Mouse (Mus musculus): ENCODE results near the gene P2rx1. TPM values are rescaled to one million over a fixed set of nuclear protein-coding genes. Genes with fewer than 3 reads are reported as not detected.

P2rx1 gene
- polyA plus RNA-seq (2014; fragmentation: Illumina TruSeq; extraction: RNeasy Lipid Tissue Mini Kit (QIAGEN cat#74804); ENCODE audit: low read depth, low replicate concordance) = 1.1 TPM

GRCm38 (mm10) chr11:72998771-72999170 is at the start of gene P2rx1:
Gene P2rx1, plus strand, starts transcription at chr11:72999103.

DNA sequence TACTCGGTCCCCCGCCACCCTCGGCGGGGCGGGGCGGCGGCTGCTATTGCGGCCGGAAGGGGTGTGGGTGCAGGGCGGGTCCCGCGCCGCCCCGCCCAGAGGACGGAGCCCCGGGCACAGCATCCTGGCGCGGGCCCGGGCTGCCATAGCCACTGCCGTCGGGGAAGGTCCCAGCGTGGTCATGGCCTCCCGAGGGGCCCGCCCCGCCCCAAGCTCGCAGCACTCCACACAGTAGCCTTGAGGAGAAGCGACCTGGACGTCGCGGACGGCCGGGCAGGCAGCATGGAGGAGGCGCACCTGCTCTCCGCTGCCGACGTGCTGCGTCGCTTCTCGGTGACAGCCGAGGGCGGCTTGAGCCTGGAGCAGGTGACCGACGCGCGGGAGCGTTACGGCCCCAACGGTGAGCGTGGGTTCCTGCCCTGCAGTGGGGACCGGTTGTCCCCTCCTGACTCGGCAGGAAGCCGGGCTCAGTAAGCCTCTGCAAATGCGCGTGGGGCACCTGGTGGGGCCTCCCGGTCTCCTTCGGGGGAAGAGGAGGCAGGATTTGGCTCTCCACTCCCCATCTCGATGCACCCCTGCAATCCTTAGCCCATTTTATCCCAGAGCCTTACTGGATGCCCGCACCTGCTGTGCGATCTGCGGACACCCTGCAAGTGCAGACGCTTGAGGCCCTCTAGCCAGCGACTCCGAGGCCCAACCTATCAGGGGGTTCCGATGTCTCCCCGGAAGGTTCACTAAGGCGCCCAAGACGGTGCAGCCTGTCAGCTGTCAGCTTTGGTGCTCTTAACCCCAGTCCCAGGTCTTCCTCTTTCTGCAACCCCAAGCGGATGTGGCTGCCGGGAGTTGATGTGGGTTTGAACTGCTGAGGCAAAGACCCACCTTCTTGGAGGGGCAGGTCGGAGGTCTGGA is 37.6 kb upstream of the P2rx1 start, which contains the start of gene Atp2a3:
Gene Atp2a3 (plus strand): TSS at position 98 of the 909 bp plus-strand sequence.

GRCm38 (mm10) chr11:73018471-73019146 is 19.7 kb downstream of the P2rx1 start, which contains the start of gene Camkk1:
Gene Camkk1, plus strand, starts transcription at chr11:73019008.

DNA sequence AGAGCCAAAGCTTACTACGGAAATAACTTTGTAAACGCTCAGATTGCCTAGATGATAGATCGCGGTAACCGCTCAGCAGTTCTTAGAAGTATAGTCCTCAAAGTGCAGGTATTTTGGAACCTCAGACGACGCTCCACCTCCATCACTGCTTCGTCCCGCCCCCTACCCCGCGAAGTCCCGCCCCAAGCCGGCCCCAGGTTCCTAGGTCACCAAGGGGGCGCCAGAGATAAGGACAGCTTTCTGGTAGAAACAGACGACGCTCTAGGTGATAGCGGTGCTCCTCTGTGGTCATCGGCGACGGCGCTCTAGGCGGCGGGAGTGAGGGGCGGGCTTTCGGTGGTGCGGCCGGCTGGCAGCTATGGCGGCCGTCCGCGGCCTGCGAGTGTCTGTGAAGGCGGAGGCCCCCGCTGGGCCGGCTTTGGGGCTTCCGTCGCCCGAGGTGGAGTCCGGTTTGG is 48.7 kb downstream of the P2rx1 start, which contains the start of gene Ncbp3:
Gene Ncbp3 (plus strand): TSS at position 242 of the 455 bp plus-strand sequence.

Other genes starting within 250 kb of the P2rx1 start
- gene Cyb5d2, start 203.0 kb upstream of the P2rx1 start, polyA plus RNA-seq (2014; fragmentation: Illumina TruSeq; extraction: RNeasy Lipid Tissue Mini Kit (QIAGEN cat#74804); ENCODE audit: low read depth, low replicate concordance) = 16.9 TPM
- 11.2 TPM for gene Zzef1, start 202.9 kb upstream of the P2rx1 start, polyA plus RNA-seq (2014; fragmentation: Illumina TruSeq; extraction: RNeasy Lipid Tissue Mini Kit (QIAGEN cat#74804); ENCODE audit: low read depth, low replicate concordance)
- gene Atp2a3, start 37.9 kb upstream of the P2rx1 start, polyA plus RNA-seq (2014; fragmentation: Illumina TruSeq; extraction: RNeasy Lipid Tissue Mini Kit (QIAGEN cat#74804); ENCODE audit: low read depth, low replicate concordance) = 5.0 TPM
- gene Camkk1, start 19.9 kb downstream of the P2rx1 start, polyA plus RNA-seq (2014; fragmentation: Illumina TruSeq; extraction: RNeasy Lipid Tissue Mini Kit (QIAGEN cat#74804); ENCODE audit: low read depth, low replicate concordance) = 0.16 TPM
- 6.7 TPM for gene Ncbp3, start 48.7 kb downstream of the P2rx1 start, polyA plus RNA-seq (2014; fragmentation: Illumina TruSeq; extraction: RNeasy Lipid Tissue Mini Kit (QIAGEN cat#74804); ENCODE audit: low read depth, low replicate concordance)
- 0.40 TPM for gene Itgae, start 91.5 kb downstream of the P2rx1 start, polyA plus RNA-seq (2014; fragmentation: Illumina TruSeq; extraction: RNeasy Lipid Tissue Mini Kit (QIAGEN cat#74804); ENCODE audit: low read depth, low replicate concordance)
- 3.6 TPM for gene Haspin, start 139.2 kb downstream of the P2rx1 start, polyA plus RNA-seq (2014; fragmentation: Illumina TruSeq; extraction: RNeasy Lipid Tissue Mini Kit (QIAGEN cat#74804); ENCODE audit: low read depth, low replicate concordance)
- 4.8 TPM for gene P2rx5, start 161.3 kb downstream of the P2rx1 start, polyA plus RNA-seq (2014; fragmentation: Illumina TruSeq; extraction: RNeasy Lipid Tissue Mini Kit (QIAGEN cat#74804); ENCODE audit: low read depth, low replicate concordance)
- 90.2 TPM for gene Emc6, start 177.9 kb downstream of the P2rx1 start, polyA plus RNA-seq (2014; fragmentation: Illumina TruSeq; extraction: RNeasy Lipid Tissue Mini Kit (QIAGEN cat#74804); ENCODE audit: low read depth, low replicate concordance)
- 31.2 TPM for gene Tax1bp3, start 178.0 kb downstream of the P2rx1 start, polyA plus RNA-seq (2014; fragmentation: Illumina TruSeq; extraction: RNeasy Lipid Tissue Mini Kit (QIAGEN cat#74804); ENCODE audit: low read depth, low replicate concordance)
- gene Ctns, start 199.9 kb downstream of the P2rx1 start, polyA plus RNA-seq (2014; fragmentation: Illumina TruSeq; extraction: RNeasy Lipid Tissue Mini Kit (QIAGEN cat#74804); ENCODE audit: low read depth, low replicate concordance) = 20.8 TPM
- 7.5 TPM for gene Shpk, start 200.4 kb downstream of the P2rx1 start, polyA plus RNA-seq (2014; fragmentation: Illumina TruSeq; extraction: RNeasy Lipid Tissue Mini Kit (QIAGEN cat#74804); ENCODE audit: low read depth, low replicate concordance)
- not detected for gene Trpv1, start 235.2 kb downstream of the P2rx1 start, polyA plus RNA-seq (2014; fragmentation: Illumina TruSeq; extraction: RNeasy Lipid Tissue Mini Kit (QIAGEN cat#74804); ENCODE audit: low read depth, low replicate concordance)